Mouse (Mus musculus): ENCODE data around the gene AI467606.
"Not testable (repeated sequence)": the region's sequence is repeated elsewhere in the genome, so short reads cannot be mapped to it uniquely, and the experiment has no call there.

Gene AI467606

DNA sequence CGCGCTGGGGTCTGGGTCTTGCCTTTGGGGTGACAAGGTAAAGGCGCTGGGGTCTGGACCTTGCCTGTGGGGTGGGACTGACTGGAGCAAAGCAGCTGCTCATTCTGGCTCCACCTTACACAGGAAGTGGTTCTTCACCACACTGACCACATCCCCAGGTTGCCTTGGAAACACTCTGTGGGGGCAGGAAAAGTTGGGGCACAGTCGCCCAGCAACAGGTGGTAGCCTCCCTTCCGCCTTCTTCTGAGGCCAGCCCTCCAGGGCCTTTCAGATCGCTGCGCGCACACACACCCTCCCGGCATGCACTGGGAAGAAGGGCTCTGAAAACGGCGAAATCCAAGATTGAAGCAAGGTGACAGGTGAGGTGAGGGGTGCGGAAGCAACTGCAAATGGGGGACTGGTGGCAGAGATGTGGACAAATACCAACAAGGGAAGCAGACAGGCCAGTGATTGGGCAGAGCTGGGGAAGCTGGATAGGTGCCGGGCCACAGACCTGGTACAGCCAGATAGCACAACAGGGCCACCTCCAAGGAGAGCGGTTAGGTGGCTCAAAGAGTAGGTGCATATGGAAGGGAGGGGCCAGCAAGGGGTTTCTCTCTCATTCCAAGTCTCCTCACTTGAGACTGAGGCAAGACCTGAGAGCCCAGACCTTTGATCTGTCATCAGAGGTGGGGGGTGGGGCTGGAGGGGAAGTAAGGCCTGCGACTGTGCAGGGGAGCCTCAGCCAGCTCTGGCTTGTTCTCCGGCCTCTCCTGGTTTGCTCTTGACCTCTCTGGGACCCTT lies at the start of gene AI467606:
Gene AI467606 (plus strand): TSS at position 246 of the 783 bp plus-strand sequence.
- peak; percentile 94 for DNase-seq (ENCODE audit: low read depth)

DNA sequence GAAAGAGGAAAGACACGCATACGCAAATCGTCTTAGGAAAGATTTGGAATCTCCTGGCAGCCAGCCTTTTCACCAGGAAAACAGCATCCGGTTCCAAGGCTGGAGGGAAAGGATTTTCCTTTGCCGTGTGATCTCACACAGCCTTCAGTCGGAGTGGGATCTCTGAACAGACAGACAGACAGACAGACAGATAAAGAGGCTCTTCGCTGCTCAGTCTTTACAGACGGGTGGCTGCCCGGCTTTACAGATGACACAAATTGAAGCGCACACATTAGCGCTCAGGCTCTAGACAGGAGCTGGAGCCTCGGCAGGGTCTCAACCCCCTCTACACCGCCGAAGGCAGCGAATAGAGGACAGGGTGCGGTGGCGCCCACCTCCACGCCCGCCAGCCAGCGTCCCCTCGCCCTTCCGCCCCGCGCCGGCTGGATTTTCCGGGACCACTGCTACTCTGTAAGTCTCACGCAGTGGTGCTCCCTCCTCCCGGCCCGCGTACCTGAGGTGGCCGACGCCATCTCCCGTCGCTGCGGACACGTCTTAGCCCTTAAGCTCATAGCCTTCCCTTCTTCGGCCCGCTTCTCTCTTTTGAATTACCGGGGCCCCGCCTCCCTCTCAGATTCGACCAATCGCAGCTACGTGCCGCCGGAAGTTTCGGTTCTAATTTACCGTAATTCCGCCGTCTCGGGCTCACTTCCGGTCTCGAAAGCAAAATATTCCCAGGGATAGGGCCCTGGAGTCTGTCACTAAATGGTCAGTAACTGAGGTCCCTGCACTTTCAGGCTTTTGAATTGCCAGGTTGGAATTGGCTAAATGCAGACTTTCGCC lies 49.1 kb upstream of the AI467606 start, which contains the start of gene Kif22:
Gene Kif22 (minus strand): TSS at position 621 of the 822 bp plus-strand sequence.
- DNase-seq (ENCODE audit: low read depth), result peak; percentile 82

DNA sequence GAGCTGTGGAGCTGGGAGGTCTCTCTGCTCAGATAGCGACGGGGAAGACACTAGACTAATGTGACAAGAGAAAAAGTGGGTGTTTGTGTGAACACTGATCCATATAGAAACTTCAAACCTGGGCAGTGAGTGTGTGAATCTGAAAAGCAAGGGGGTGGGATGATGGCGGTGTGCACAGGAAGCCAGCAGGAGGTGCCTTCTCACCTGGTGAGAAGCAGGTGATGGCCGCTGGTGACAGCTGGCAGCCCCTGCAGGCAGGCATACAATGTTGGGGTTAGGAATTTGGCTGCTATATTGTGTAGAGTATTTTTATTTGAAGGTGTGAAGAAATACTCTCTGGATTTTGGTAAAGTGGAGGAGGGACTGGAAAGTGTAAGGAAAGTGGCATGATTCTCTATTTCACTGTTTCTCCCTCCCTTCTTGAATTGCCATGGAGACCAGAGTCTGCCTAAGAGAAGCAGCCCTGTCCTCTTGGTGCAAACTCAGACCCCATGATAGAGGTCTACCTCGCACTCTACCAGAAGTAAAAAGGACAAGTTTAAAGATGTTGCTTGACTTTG lies 36.1 kb upstream of the AI467606 start:
- no peak for DNase-seq (ENCODE audit: low read depth)

DNA sequence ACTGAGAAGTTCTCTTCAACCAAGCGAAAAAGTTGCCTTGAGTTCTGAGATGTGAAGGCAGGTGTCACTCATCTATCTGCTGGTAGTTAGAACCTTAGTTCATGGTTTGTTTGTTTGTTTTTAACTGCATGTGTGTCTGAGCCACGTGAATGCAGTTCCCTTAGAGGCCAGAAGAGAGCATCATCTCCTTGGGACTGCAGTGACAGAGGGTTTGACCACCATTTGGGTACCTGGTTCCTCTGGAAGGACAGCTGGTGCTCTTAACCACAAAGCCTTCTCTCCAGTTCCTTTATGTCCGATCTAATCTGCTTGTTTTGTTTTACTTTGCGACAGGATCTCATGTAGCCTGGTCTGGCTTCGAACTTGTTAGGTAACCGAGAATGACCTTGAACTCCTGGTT lies 25.6 kb upstream of the AI467606 start:
- DNase-seq (ENCODE audit: low read depth), result no peak

DNA sequence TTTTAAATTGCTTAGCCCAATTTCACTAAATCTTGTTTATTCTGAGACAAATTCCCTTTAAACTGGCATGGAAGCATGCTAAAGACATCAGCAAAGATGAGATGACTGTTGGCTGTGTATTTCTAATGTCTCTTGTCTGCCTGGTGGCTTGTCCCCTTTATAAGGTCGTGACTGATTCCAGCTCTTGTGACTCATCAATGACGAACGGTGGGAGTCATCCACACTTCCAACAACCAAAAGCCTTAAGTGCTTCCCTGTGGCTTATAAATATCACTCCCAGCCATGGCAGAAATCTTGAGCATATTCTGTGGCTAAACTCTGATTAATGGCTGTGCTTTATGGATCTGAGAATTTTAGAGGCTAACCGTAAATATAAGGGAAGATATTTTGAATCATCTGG lies 24.8 kb upstream of the AI467606 start:
- no peak for DNase-seq (ENCODE audit: low read depth)

DNA sequence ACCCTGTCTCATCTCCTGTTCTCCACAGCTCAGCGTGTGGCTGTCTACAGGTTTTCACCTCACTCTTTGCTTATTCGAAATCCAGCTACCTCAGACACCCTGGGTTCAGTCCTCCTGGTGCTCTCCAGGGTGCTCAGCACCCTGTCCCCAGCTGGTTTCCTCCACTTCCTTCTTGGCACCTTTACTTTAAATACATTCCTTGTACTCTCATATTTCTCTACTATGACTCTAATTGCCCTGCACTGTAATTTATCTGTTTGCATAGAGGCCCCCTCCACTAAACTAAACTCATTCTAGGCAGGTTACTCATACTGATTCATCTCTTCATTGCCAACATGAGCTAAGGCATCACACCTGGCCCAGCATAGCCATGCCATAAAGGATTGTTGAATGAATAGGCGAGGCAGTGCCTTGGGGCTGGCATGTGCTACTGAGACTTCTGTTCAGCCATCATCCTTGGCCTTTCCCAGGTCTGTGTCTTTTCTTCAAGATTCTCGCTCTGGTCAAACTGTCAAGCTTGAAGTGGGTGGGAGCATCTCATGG lies 20.2 kb upstream of the AI467606 start:
- DNase-seq (ENCODE audit: low read depth), result no peak

DNA sequence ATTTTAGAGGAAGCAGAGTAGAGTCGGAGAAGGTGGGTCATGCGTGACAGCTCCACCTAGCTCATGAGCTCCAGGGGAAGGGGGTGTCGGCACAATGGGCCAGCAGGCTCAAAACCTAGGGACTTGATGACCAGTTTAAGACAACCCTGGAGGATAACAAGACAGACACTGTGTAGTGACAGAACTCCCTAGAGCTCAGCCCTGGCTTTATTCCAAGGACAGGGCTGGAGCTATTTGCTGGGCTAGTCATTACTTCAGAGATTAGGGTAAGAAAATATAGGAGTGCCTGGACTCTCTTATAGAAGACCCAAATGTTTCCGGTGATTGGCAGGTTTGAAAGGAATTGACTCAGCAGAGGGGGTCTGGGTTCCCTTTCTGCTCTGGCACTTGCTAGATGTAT lies 17.9 kb upstream of the AI467606 start:
- no peak for DNase-seq (ENCODE audit: low read depth)

DNA sequence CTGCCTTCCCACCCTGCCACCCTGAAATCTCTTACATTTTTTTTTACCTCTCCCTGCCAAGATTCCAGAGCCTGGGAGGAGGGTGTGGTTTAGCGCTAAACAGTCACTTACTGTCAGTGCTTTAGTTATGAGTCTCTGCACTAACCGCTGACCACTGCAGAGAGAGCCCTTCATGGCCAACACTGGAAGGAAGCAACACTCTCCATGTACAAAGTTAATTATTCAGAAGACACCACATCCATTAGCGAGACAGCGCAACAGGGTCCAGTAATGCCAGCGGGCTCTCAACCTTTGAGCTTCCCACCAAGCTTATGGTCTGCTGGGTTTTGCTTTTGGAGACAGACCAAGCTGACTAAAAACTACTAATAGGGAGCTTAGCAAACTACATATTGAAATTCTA lies 15.0 kb upstream of the AI467606 start:
- no peak for DNase-seq (ENCODE audit: low read depth)

DNA sequence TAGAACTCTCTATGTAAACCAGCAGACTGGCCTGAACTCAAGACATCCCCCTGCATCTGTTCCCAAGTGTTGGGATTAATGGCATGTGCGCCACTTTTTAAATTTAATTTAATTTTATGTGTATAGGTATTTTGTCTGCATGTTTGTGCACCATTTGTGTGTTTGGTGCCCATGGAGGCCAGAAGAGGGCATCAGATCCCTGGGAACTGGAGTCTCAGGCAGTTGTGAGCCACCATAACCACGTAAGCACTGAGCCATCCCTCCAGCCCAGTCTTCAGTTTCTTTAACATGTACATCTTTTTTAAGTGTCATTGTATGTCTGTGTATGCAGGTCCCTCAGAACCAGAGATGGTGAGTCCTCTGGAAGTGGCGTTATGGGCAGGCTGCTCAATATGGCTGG lies 13.5 kb upstream of the AI467606 start:
- DNase-seq (ENCODE audit: low read depth), result no peak

DNA sequence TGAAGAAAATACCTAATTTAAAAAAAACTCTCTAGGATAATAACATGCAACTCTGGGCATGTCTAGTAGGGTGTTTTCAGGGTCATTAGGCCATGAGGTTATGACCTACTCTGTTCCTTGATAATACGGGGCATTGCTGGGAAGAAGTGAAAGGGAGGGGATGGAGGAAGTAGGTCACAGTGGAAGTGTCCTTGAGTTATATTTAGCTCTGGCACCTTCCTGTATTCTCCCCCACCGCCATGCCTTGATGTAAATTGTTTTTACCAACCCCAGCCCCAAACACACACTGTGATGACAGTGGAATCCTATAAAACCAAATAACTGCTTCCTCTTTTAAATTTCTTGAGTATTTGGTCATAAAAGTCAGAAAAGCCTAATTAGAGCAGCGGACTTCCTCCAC lies 11.1 kb upstream of the AI467606 start:
- DNase-seq (ENCODE audit: low read depth), result no peak

DNA sequence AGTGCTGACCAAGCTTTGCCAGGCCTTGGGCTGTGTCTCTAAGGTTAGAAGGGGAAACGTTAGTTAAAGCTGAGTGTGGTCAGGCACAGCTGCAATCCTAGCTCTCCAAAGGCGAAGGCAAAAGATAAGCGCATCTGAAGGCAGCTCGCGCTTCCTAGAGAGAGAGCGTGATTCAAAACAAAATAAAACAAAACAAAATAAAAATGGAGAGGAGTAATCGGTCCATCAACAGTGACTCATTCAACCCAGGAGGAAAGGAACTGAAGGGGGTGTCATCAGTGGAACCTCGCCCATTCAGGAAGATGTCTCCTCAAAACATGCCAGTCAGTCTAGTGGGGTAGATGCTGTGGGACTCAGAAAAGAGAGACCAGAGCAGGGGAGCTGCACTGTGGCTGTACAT lies 8.9 kb upstream of the AI467606 start:
- no peak for DNase-seq (ENCODE audit: low read depth)

DNA sequence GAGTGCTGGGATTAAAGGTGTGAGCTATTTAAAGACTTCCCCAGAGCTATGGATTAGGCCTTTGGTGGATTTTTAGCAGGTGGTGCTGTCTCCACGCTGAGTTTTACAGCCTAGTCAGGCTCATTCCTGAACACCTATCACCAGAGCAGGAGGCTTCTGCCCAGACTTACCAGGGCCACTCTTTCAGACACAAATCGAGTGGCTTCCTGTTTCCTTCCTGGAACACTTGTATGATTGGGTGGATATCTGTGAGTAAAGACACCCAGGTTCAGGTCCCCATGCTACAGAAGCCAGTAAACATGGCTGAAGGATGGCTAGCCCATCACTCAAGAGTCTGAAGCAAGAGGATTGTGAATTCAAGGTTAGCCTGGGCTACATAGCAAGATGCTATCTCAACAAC lies 8.2 kb upstream of the AI467606 start:
- DNase-seq (ENCODE audit: low read depth), result no peak

DNA sequence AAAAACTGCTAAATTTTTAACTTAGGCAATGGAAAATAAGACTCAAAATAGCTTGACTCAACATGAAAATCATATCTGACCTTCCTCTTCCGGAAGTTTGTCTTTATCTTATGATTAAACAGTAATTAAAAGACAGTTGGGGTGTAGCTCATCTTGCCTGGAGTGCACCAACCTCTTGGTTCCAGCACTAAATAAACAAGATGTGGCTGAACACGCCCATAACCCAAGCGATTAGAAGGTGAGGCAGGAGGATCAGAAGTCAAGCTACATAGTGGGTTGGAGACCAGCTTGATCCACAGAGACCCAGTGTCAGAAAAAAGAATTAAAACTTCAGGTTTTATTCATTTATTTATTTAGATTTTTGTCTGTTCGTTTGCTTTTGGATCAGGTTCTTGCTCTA lies 7.5 kb upstream of the AI467606 start:
- DNase-seq (ENCODE audit: low read depth), result no peak

DNA sequence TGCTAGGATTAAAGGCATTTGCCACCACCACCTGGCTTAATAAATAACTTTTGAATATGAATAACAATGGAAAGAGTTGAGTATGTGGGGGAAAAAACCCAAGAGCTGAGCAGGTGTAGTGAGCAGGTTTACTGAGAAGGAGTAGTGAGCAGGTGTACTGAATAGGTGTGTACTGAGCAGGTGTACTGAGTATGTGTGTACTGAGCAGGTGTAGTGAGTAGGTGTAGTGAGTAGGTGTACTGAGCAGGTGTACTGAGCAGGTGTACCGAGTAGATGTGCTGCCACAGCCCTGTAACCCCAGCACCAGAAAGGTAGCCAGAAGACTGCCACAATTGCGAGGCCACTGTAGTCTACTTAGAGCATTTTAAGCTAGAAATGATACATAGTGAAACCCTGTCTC lies 6.4 kb upstream of the AI467606 start:
- DNase-seq (ENCODE audit: low read depth), result no peak

DNA sequence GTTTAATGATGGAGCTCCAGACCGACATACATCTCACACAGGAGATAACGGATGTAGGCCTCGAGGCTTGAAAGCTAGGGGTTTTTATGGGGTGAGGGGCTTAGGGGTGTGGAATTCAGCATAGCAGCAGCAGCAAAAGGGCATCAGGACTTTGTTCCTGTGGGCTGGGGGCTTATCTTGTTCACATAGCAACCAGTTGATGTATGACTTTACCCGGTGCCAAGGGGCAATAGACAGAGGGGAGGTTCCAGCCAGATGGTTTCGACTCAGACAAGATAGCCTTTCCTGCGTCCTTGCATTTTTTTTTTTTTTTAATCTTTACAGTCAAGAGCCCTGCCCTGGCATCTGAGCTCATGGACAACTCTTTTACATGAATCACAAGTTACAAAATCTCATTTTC lies 5.4 kb upstream of the AI467606 start:
- not testable (repeated sequence) for DNase-seq (ENCODE audit: low read depth)

DNA sequence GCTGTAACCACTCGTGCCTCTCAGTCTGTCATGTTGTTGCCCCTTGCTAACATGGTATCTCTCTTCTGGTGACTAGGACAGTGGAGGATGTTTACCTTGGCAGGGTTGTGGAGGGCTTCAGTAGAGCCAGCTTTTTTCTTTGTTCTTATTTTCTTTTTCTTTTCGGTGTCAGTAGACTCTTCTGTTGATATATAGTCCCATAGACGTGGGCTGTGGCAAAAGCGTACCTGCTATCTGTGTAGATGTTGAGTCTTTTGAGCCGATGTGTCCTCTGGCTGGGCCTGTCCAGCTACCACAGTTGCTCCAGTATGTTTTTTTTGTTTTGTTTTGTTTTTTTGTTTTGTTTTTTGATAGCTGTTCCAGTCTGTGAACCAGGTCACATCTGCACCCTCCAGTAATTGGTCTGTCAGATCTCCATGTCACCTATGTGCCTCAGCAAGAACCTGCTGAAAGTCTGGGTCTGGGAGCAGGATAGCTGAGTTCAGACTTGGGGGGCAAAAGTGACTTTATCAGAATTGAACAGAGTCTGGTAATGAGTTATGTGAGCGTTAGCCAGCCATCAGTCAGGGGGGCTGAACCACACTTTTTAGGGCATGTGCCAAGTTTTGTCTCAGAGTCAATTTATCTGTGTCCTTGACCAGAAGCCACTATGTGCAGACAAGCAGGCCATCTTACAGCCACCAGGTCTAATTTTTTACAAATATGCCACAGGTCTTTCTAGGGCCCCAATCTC lies 3.7 kb upstream of the AI467606 start, which contains the start of gene Zg16:
Gene Zg16 (minus strand): TSS at position 51 of the 733 bp plus-strand sequence.
- not testable (repeated sequence) for DNase-seq (ENCODE audit: low read depth)

DNA sequence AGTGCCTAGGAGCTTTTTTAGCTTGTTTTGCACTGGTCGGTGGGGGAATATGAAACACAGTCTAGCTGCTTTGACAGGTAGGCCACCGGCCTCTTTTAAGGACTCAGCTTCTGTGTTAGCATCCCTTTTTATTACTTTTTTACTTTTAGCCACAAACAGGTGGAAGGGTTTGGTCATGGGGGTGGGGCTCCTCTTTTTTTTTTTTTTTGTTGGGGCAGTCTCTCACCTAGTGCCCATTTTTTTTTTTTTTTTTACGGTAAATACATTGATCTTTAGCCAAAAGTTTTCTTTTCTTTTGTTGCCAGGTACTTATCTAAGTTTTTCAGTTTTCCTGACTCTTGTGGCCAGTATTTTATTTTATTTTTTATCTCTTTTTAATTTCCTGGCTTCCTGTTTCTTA lies 3.1 kb upstream of the AI467606 start:
- DNase-seq (ENCODE audit: low read depth), result no peak

DNA sequence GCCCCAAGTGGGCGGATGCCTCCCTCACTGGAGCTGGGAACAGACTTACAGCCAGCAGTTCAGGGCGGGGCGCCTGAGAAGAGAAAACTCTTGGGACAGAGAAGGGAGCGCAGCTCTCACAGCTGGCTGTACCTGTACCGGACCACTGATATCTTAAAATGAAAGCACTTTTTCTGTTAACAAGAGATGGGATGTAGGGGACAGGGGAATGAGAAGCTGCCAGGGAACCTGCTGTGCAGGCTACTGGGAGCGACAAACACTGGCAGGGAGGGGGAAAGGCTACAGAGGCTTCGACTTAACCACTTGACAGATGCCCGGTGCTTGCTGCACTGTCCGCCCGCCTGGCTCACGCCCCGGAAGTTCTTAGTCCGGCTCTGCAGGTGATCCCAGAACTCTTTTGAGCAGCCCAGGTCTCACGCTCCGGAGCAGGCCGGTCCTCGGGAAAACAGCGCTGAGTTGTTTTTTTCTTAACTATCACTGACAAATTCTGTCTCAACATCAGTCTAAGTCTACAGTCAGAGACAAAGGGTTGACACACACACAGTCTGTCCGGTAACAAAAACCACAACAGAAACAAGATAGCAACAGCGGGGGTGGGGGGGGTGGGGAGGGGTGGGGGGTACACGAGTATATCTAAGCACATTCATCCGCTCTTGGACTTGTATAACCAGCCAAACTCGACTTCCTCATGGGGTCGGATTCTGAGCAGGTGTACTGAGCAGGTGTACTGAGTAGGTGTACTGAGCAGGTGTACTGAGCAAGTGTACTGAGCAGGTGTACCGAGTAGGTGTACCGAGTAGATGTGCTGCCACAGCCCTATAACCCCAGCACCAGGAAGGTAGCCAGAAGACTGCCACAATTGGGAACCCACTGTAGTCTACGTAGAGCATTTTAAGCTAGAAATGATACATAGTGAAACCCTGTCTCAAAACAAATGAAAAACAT lies 2.0 kb upstream of the AI467606 start:
- DNase-seq (ENCODE audit: low read depth), result no peak

DNA sequence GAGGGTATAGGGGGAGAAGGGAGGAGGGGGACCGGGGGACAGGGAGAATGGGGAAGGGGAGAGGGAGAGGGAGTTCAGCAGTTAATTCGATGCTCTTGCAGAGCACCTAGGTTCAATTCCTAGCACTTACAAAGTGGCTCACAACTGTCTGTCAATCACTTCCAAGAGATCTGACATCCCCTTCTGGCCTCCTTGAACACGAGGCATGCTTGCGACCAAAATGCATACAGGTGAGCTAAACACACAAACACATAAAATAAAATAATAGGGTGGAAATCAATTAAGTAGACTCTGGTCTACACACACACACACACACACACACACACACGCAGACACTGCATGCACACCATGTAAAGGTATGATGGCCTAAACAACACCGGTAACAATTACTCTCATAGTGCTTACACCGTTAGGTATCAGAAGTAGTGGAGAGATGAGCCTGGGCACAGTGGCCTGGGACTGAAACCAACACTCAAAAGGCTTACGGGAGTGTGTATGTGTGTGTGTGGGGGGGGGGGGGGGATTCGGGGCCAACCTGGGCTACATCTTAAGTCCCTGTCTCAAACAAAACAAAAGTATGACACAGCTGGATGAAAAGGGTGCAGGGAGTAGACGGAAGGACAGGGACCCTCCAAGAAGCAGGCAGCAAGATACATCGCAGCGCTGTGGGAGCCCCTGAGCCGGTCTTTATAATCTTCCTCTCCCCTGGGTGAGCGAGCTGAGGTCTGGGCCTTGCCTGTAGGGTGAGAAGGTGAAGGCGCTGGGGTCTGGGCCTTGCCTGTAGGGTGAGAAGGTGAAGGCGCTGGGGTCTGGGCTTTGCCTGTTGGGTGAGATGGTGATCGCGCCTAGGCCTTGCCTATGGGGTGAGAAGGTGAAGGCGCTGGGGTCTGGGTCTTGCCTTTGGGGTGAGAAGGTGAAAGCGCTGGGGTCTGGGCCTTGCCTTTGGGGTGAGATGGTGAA lies 725 bp upstream of the AI467606 start:
- no peak for DNase-seq (ENCODE audit: low read depth)

DNA sequence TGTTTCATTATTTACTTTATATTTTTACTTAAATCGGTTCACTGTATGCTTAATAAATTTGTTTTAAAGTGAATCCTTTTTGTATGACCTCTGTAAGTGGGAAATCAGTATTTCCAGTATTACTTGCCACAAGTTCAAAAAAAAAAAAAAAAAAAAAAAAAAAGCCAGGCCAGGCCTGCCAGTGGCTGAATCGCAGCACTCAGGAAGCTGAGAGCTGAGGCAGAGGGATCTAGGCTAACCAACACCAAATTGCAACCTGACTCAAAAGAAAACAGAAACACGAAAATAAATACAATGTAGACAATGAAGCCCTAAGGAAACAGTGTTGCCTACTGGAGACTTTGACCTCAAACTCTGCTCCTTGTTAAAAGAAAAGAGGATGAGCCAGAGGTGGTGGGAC lies 2.8 kb downstream of the AI467606 start:
- DNase-seq (ENCODE audit: low read depth), result no peak

Data from c-Kit-positive CD71-negative TER-119-negative erythroid progenitor cells, embryonic 14.5 days (primary cell).